Mouse (Mus musculus) stomach, postnatal 0 days (tissue): ENCODE data around the gene Uvrag. TPM values are rescaled to one million over a fixed set of nuclear protein-coding genes. Genes with fewer than 3 reads are reported as not detected.

Experiments used
- ATAC-seq: fragments of 200-750 bp; cut with Nextera tagmentation; 2 replicates; pipeline ENCODE4 v1.8.0; 2017; ENCODE audit not compliant: low FRiP score, low TSS enrichment
- DNase-seq: peaks from one replicate; pipeline ENCODE4 v3.0.0-alpha.2; 2016; ENCODE audit warnings: low spot score
- H3K27ac ChIP-seq: fragments of 300-500 bp; sonication (generic); replicated peaks from 2 replicates; pipeline ENCODE4 v1.5.1; 2014; ENCODE audit warnings: mild to moderate bottlenecking, control low read depth
- H3K27me3 ChIP-seq: fragments of 300-500 bp; sonication (generic); 2 replicates; pipeline ENCODE4 v1.6.1; 2014; ENCODE audit warnings: low read length; ENCODE audit not compliant: control insufficient read depth, insufficient read depth
- H3K36me3 ChIP-seq: fragments of 300-500 bp; sonication (generic); 2 replicates; pipeline ENCODE4 v1.6.1; 2014; ENCODE audit warnings: low read length, mixed read lengths; ENCODE audit not compliant: control insufficient read depth, insufficient read depth
- H3K4me1 ChIP-seq: fragments of 300-500 bp; sonication (generic); replicated peaks from 2 replicates; pipeline ENCODE4 v1.6.1; 2014; ENCODE audit warnings: antibody characterized with exemption; ENCODE audit not compliant: control insufficient read depth, insufficient read depth
- H3K4me2 ChIP-seq: fragments of 300-500 bp; sonication (generic); replicated peaks from 2 replicates; pipeline ENCODE4 v1.6.1; 2014; ENCODE audit warnings: low read depth, mild to moderate bottlenecking, control low read depth, moderate library complexity
- H3K4me3 ChIP-seq: fragments of 300-500 bp; sonication (generic); 2 replicates; pipeline ENCODE4 v1.5.1; 2014; ENCODE audit warnings: low read depth, low read length, control low read depth
- H3K9ac ChIP-seq: fragments of 300-500 bp; sonication (generic); 2 replicates; pipeline ENCODE4 v1.6.1; 2014; ENCODE audit warnings: mild to moderate bottlenecking, low read length, control low read depth, mixed read lengths
- H3K9me3 ChIP-seq: fragments of 300-500 bp; sonication (generic); 2 replicates; pipeline ENCODE4 v1.6.1; 2016; ENCODE audit warnings: low read length; ENCODE audit not compliant: control insufficient read depth
- CTCF ChIP-seq: IDR thresholded peaks from 2 replicates; pipeline ENCODE4 v1.5.1; 2016; ENCODE audit warnings: antibody characterized with exemption, low read depth, mild to moderate bottlenecking, moderate library complexity
- EP300 ChIP-seq: optimal IDR thresholded peaks from 2 replicates; pipeline ENCODE3; 2016; ENCODE audit warnings: antibody characterized with exemption
- WGBS: fragments of 180-500 bp; shearing (Covaris S2); extraction: QIAGEN DNeasy Blood & Tissue Kit; methylation state at CpG from one replicate; pipeline ENCODE4 v1.1.7; 2014; 5-methylcytosine and 5-hydroxymethylcytosine counted together
- polyA plus RNA-seq: library from polyadenylated mRNA; unstranded; fragments of >200 nt; fragmentation: Nextera tagmentation; extraction: Ambion mirVana; gene quantifications from 2 replicates; pipeline ENCODE4 v1.2.1, GENCODE M21; 2015

Uvrag gene
- polyA plus RNA-seq, 1 experiment from 2014 or later = 9.8 TPM

DNA sequence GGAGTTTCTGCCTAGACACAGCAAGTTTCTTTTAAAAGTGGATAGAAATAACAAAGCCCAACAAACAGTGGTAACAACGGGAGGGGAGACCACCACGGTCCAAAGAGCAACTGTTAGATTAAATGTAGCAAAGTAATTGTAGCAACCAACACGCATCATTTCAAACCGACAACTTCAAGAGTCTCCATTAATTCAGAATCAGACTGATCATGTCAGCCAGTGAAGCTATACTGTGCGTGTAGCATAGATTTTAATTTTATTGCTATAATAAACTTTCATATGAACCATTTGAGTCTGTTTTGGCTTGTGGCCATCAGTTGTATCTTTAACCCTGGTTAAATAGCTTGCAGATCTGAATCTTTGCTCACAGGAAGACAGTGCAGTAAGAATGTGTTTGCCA, 107.1 kb downstream of the Uvrag start:
- Histone ChIP-seq H3K36me3 (no peaks in the 10 kb centered on the region), H3K4me3 (no peak overlapping the region), H3K4me2 (no peak overlapping the region), H3K27ac (no peak overlapping the region), H3K4me1 (no peaks in the 10 kb centered on the region), H3K9me3 (no peaks in the 10 kb centered on the region), H3K9ac (no peak overlapping the region), H3K27me3 (no peaks in the 10 kb centered on the region)
- WGBS = 78% methylated on average over 5 of the region's 5 CpGs
- ATAC-seq (no peak), DNase-seq (no peak)
- TF ChIP-seq EP300 = no peak
- no peak for TF ChIP-seq CTCF

- H3K9ac ChIP-seq = no peak overlapping the region
- no peaks in the 10 kb centered on the region for H3K36me3 ChIP-seq
- DNase-seq (no peak), ATAC-seq (no peak)
- no peaks in the 10 kb centered on the region for H3K27me3 ChIP-seq
- H3K4me1 ChIP-seq = no peaks in the 10 kb centered on the region
- H3K9me3 ChIP-seq = no peaks in the 10 kb centered on the region
- no peak overlapping the region for H3K4me2 ChIP-seq
- WGBS = 90% methylated on average over 3 of the region's 3 CpGs
- no peak for TF ChIP-seq CTCF
- TF ChIP-seq EP300 = no peak
- H3K27ac ChIP-seq = no peak overlapping the region
- H3K4me3 ChIP-seq = no peak overlapping the region
Measured at GRCm38 (mm10) chr7:99033314-99033713, 107.6 kb downstream of the Uvrag start.

DNA sequence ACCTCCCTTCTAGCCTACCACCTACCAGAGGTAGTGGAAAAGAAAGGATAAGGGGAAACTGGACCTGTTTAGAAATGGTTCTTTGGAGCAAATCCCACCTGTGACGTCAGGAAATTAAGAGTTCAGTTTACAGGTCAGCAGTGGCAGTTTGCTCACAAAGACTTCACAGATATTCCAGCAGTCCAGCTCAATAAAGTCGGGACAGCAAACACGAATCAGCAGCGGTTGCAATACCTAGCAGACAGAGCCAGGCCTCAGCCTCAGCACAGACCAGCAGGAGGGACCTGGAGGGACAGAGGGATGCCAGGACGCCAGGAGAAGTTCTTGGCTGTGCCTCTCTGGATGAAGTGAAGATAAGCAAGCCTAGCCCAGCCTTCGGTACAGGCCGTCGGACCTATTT, 108.9 kb downstream of the Uvrag start:
- no peak for ATAC-seq
- Histone ChIP-seq H3K9me3 (no peaks in the 10 kb centered on the region), H3K4me1 (no peaks in the 10 kb centered on the region), H3K4me3 (no peak overlapping the region), H3K27me3 (no peaks in the 10 kb centered on the region), H3K27ac (no peak overlapping the region), H3K36me3 (no peaks in the 10 kb centered on the region), H3K9ac (no peak overlapping the region), H3K4me2 (no peak overlapping the region)
- WGBS = 86% methylated on average over 8 of the region's 8 CpGs
- TF ChIP-seq CTCF (no peak), EP300 (no peak)
- DNase-seq = no peak

DNA sequence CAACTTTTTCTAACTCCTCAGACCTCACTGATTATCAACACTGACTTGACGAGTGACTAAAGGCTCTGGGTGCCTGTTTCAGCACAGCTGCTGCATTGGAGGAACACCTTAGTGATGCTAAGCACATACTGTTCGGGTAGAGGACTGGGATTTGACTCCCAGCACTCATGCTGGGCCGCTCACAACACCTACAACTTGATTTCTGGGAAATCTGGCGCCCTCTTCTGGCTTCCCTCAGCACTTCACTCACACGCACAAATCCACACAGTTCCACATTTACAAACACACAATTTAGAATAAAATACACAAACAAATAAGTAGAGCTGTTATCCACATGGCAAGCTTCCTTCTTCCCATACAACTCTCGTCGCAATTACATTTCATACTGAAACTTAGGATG, 112.8 kb downstream of the Uvrag start:
- Histone ChIP-seq H3K27ac (no peak overlapping the region), H3K9ac (no peak overlapping the region), H3K36me3 (no peaks in the 10 kb centered on the region), H3K4me1 (no peaks in the 10 kb centered on the region), H3K9me3 (no peaks in the 10 kb centered on the region), H3K4me2 (no peak overlapping the region), H3K27me3 (no peaks in the 10 kb centered on the region), H3K4me3 (no peak overlapping the region)
- DNase-seq (no peak), ATAC-seq (no peak)
- 87% methylated on average over 7 of the region's 7 CpGs for WGBS
- TF ChIP-seq EP300 (no peak), CTCF (peak; percentile 50)

DNA sequence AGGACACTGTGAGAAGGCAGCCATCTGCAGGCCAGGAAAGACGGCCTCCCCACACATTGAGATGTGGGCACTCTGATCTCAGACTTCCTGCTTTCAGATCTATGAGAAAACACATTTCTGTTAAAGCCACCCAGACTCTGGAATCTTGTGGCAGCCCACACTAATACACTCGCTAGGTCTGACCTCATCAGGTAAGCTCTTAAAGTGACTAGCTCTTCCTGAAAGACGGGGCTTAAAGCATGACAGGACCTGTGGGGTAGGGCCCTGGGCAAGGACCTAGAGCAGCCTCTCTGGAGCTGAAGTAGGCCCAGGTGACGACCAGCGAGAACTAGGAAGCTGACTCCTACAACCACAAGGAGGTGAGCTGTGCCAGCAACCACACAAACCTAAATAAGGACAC, 113.8 kb downstream of the Uvrag start:
- Histone ChIP-seq H3K4me2 (no peak overlapping the region), H3K4me3 (no peak overlapping the region), H3K4me1 (no peaks in the 10 kb centered on the region), H3K27me3 (no peaks in the 10 kb centered on the region), H3K27ac (no peak overlapping the region), H3K9me3 (no peaks in the 10 kb centered on the region), H3K36me3 (no peaks in the 10 kb centered on the region), H3K9ac (no peak overlapping the region)
- ATAC-seq = peak; percentile 32; the same call in 1 of the 2 replicates
- WGBS = 60% methylated on average over 5 of the region's 5 CpGs
- DNase-seq = no peak
- no peak for TF ChIP-seq EP300
- no peak for TF ChIP-seq CTCF

DNA sequence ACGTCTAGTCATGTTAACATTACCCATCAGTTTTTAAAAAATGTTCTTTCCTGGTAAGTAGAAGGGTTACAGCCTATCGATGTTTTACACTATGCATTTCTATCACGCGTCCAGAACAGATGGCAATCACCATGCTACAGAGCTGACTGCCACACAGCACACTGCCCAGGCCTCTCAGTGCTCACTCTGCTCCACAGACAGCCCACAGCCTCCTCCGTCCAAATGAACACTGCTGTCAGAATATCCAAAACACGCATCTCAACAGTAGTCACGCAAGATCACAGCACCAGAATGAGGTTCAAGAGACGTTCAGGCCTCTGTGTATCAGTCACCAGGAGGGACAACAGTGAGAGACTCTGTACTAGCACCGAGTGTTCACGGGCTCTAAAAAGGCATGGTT, 115.0 kb downstream of the Uvrag start:
- Histone ChIP-seq H3K4me3 (no peak overlapping the region), H3K36me3 (no peaks in the 10 kb centered on the region), H3K9ac (no peak overlapping the region), H3K27ac (no peak overlapping the region), H3K4me1 (no peaks in the 10 kb centered on the region), H3K4me2 (no peak overlapping the region), H3K9me3 (no peaks in the 10 kb centered on the region), H3K27me3 (no peaks in the 10 kb centered on the region)
- DNase-seq (no peak), ATAC-seq (no peak)
- 88% methylated on average over 10 of the region's 10 CpGs for WGBS
- no peak for TF ChIP-seq CTCF
- no peak for TF ChIP-seq EP300
